Mouse (Mus musculus) urinary bladder, adult 18-20 months (tissue): ENCODE measurements at regions not wholly inside any gene's neighbourhood (a gene's known extent, or its start where the extent isn't known, plus 50 kb on each side); places are given as distances from the start of the nearest gene placed in this dataset.

Experiments used
- DNase-seq, 2 experiments: peaks; one replicate each; pipeline ENCODE4 v3.0.0; 2022; ENCODE audit warnings: low spot score in 2 of 2, mixed read lengths in 2 of 2

GRCm38 (mm10) chr15:61770721-61771542 lies 848.1 kb upstream of the A1bg start:
- DNase-seq: no peak

- DNase-seq: no peak
These were observed 843.8 kb upstream of the A1bg start for GRCm38 (mm10) chr15:61766544-61767094.

- no peak for DNase-seq
These were observed 831.0 kb upstream of the A1bg start for GRCm38 (mm10) chr15:61753802-61754201.

- no peak for DNase-seq
These were observed 800.9 kb upstream of the A1bg start for GRCm38 (mm10) chr15:61723696-61724095.

- DNase-seq: no peak
These were observed 795.7 kb upstream of the A1bg start for GRCm38 (mm10) chr15:61718486-61718885.

GRCm38 (mm10) chr15:61717216-61717615 lies 794.4 kb upstream of the A1bg start:
- no peak for DNase-seq

GRCm38 (mm10) chr15:61713953-61714352 lies 791.1 kb upstream of the A1bg start:
- DNase-seq: no peak

- no peak for DNase-seq
These were observed 786.1 kb upstream of the A1bg start for GRCm38 (mm10) chr15:61708928-61709327.

- DNase-seq: no peak
These were observed 785.1 kb upstream of the A1bg start for GRCm38 (mm10) chr15:61707952-61708351.

GRCm38 (mm10) chr15:61692679-61693078 lies 769.9 kb upstream of the A1bg start:
- DNase-seq: no peak

- no peak for DNase-seq
These were observed 767.6 kb upstream of the A1bg start for GRCm38 (mm10) chr15:61690425-61690824.

GRCm38 (mm10) chr15:61689776-61690397 lies 767.1 kb upstream of the A1bg start:
- DNase-seq: no peak

GRCm38 (mm10) chr15:61682968-61683367 lies 760.2 kb upstream of the A1bg start:
- no peak for DNase-seq

GRCm38 (mm10) chr15:61670556-61670955 lies 747.7 kb upstream of the A1bg start:
- DNase-seq: no peak

- DNase-seq: no peak
These were observed 737.8 kb upstream of the A1bg start for GRCm38 (mm10) chr15:61660581-61660980.

- DNase-seq: no peak
These were observed 734.1 kb upstream of the A1bg start for GRCm38 (mm10) chr15:61656951-61657350.

GRCm38 (mm10) chr15:61654846-61655245 lies 732.0 kb upstream of the A1bg start:
- no peak for DNase-seq

GRCm38 (mm10) chr15:61653853-61654252 lies 731.0 kb upstream of the A1bg start:
- no peak for DNase-seq

GRCm38 (mm10) chr15:61618638-61619500 lies 696.1 kb upstream of the A1bg start:
- DNase-seq: peak; percentile 11 to 68

GRCm38 (mm10) chr15:61610662-61611061 lies 687.9 kb upstream of the A1bg start:
- no peak for DNase-seq

GRCm38 (mm10) chr15:61609656-61610055 lies 686.8 kb upstream of the A1bg start:
- DNase-seq: no peak

GRCm38 (mm10) chr15:61608301-61608731 lies 685.5 kb upstream of the A1bg start:
- DNase-seq: peak; percentile 11 to 29
